Mouse (Mus musculus) embryo, embryonic 10.5 days (tissue): ENCODE results near the gene Slc41a3.

Experiments
- DNase-seq: peaks from one replicate; pipeline ENCODE4 v3.0.0-alpha.2; 2015; ENCODE audit warnings: low spot score

The Slc41a3 gene

GRCm38 (mm10) chr6:90683831-90684532 lies 79.5 kb downstream of the Slc41a3 start:
- no peak for DNase-seq

GRCm38 (mm10) chr6:90686812-90687211 lies 82.3 kb downstream of the Slc41a3 start:
- DNase-seq: no peak

- DNase-seq: no peak
Measured at GRCm38 (mm10) chr6:90688003-90688402, 83.5 kb downstream of the Slc41a3 start.

- no peak for DNase-seq
Measured at GRCm38 (mm10) chr6:90688742-90689141, 84.2 kb downstream of the Slc41a3 start.

- no peak for DNase-seq
Measured at GRCm38 (mm10) chr6:90689500-90689899, 85.0 kb downstream of the Slc41a3 start.

- no peak for DNase-seq
Measured at GRCm38 (mm10) chr6:90691935-90692334, 87.4 kb downstream of the Slc41a3 start.

GRCm38 (mm10) chr6:90692404-90692803 lies 87.9 kb downstream of the Slc41a3 start:
- no peak for DNase-seq

GRCm38 (mm10) chr6:90695754-90696153 lies 91.2 kb downstream of the Slc41a3 start:
- DNase-seq: no peak
